Mouse (Mus musculus) liver, adult 2 months (tissue): ENCODE results near the gene Phip. TPM values are rescaled to one million over a fixed set of nuclear protein-coding genes. Genes with fewer than 3 reads are reported as not detected.
A peak's percentile ranks its signal among the peaks of the same experiment; 100 is the strongest.

ENCODE experiments used
- DNase-seq: peaks from one replicate; pipeline ENCODE4 v3.0.0-alpha.2; 2011; ENCODE audit warnings: low read depth, low spot score; ENCODE audit errors: extremely low read depth
- H3K27ac ChIP-seq: fragments of 200-500 bp; replicated peaks from 2 replicates; pipeline ENCODE4 v1.5.1; 2012; ENCODE audit warnings: low read depth, mild to moderate bottlenecking, control low read depth, inconsistent platforms, low read length; ENCODE audit not compliant: insufficient read depth
- H3K27me3 ChIP-seq: fragments of 200-500 bp; 2 replicates; pipeline ENCODE4 v1.6.1; 2012; ENCODE audit warnings: mild to moderate bottlenecking, moderate library complexity, low read length, inconsistent platforms; ENCODE audit not compliant: control insufficient read depth, insufficient read depth
- H3K36me3 ChIP-seq: fragments of 200-500 bp; 2 replicates; pipeline ENCODE4 v1.6.1; 2012; ENCODE audit warnings: low read length, inconsistent platforms; ENCODE audit not compliant: control insufficient read depth, insufficient read depth
- H3K4me1 ChIP-seq: fragments of 200-500 bp; 2 replicates; pipeline ENCODE4 v1.6.1; 2011; ENCODE audit warnings: low read length; ENCODE audit not compliant: control insufficient read depth, insufficient read depth
- H3K4me3 ChIP-seq: fragments of 200-500 bp; 2 replicates; pipeline ENCODE4 v1.5.1; 2011; ENCODE audit warnings: low read depth, mild to moderate bottlenecking, control low read depth, low read length, moderate library complexity; ENCODE audit not compliant: insufficient read depth
- H3K79me2 ChIP-seq: fragments of 200-500 bp; 2 replicates; pipeline ENCODE4 v1.6.1; 2012; ENCODE audit warnings: inconsistent platforms, mild to moderate bottlenecking, low read length, moderate library complexity; ENCODE audit not compliant: control insufficient read depth, insufficient read depth
- H3K9ac ChIP-seq: fragments of 200-500 bp; 2 replicates; pipeline ENCODE4 v1.6.1; 2012; ENCODE audit warnings: low read depth, mild to moderate bottlenecking, control low read depth, inconsistent platforms, low read length
- CTCF ChIP-seq: fragments of 200-500 bp; IDR thresholded peaks from 2 replicates; pipeline ENCODE4 v1.5.1; 2011; ENCODE audit warnings: low read depth, low read length, control low read depth
- POLR2A ChIP-seq: fragments of 200-500 bp; IDR thresholded peaks from 2 replicates; pipeline ENCODE4 v1.6.1; 2011; ENCODE audit warnings: low read length, control low read depth; ENCODE audit not compliant: insufficient read depth; ENCODE audit errors: extremely low read depth
- WGBS: fragments of 180-500 bp; shearing (Covaris S2); methylation state at CpG from one replicate; pipeline ENCODE4 v1.1.7; 2018; 5-methylcytosine and 5-hydroxymethylcytosine counted together
- polyA plus RNA-seq: library from polyadenylated mRNA; depleted of rRNA; stranded (reverse); fragments of >200 nt; gene quantifications from 2 replicates; pipeline ENCODE4 v1.2.3, GENCODE M21; 2012; rRNA removed
- total RNA-seq: library from RNA; depleted of rRNA; stranded (reverse); fragments of >200 nt; gene quantifications from 2 replicates; pipeline ENCODE4 v1.2.3, GENCODE M21; 2014; rRNA removed

Phip gene
- 23.5 and 25.1 TPM in 2 replicates for total RNA-seq
- 0.95 and 1.1 TPM in 2 replicates for polyA plus RNA-seq

- DNase-seq = peak; percentile 93
- H3K4me1 ChIP-seq = peaks cover 9% of the 10 kb centered on the region
- under 1% methylated on average over 77 of the region's 79 CpGs for WGBS
- no peak for TF ChIP-seq CTCF
- peak; percentile 80 for TF ChIP-seq POLR2A
- H3K9ac ChIP-seq = peak within 1 kb of the TSS; percentile 96
- H3K4me3 ChIP-seq = peak within 1 kb of the TSS; percentile 68
- peak within 1 kb of the TSS; percentile 90 for H3K27ac ChIP-seq
- peaks cover under 1% of the 10 kb centered on the region; the same call in 1 of the 2 replicates for H3K36me3 ChIP-seq
- no peaks in the 10 kb centered on the region for H3K27me3 ChIP-seq
- peaks cover 4% of the 10 kb centered on the region; the same call in 1 of the 2 replicates for H3K79me2 ChIP-seq
These were observed at the start of gene Phip for GRCm38 (mm10) chr9:82975342-82976215. Gene Phip (minus strand): TSS chr9:82975516.

GRCm38 (mm10) chr9:83023724-83024123 lies 48.4 kb upstream of the Phip start:
- no peak for TF ChIP-seq POLR2A
- TF ChIP-seq CTCF = no peak
- no peaks in the 10 kb centered on the region for H3K4me1 ChIP-seq
- WGBS = 66% methylated on average over 6 of the region's 6 CpGs
- no peaks in the 10 kb centered on the region for H3K79me2 ChIP-seq
- DNase-seq = no peak
- no peak overlapping the region for H3K9ac ChIP-seq
- H3K27me3 ChIP-seq = no peaks in the 10 kb centered on the region
- H3K27ac ChIP-seq = no peak overlapping the region
- H3K4me3 ChIP-seq = no peak overlapping the region
- H3K36me3 ChIP-seq = no peaks in the 10 kb centered on the region

- Histone ChIP-seq H3K9ac (no peak overlapping the region), H3K79me2 (no peaks in the 10 kb centered on the region), H3K36me3 (no peaks in the 10 kb centered on the region), H3K4me3 (no peak overlapping the region), H3K27me3 (no peaks in the 10 kb centered on the region), H3K27ac (no peak overlapping the region), H3K4me1 (no peaks in the 10 kb centered on the region)
- 90% methylated on average over 4 of the region's 4 CpGs for WGBS
- no peak for DNase-seq
- TF ChIP-seq CTCF = no peak
- no peak for TF ChIP-seq POLR2A
These were observed 39.2 kb upstream of the Phip start for GRCm38 (mm10) chr9:83014516-83014915.

GRCm38 (mm10) chr9:83008306-83008705 lies 33.0 kb upstream of the Phip start:
- Histone ChIP-seq H3K9ac (no peak overlapping the region), H3K36me3 (no peaks in the 10 kb centered on the region), H3K4me1 (no peaks in the 10 kb centered on the region), H3K27me3 (no peaks in the 10 kb centered on the region), H3K4me3 (no peak overlapping the region), H3K79me2 (no peaks in the 10 kb centered on the region), H3K27ac (no peak overlapping the region)
- WGBS = 85% methylated on average over 1 of the region's 1 CpGs
- DNase-seq = no peak
- TF ChIP-seq CTCF (no peak), POLR2A (no peak)

GRCm38 (mm10) chr9:83001342-83001741 lies 26.0 kb upstream of the Phip start:
- no peak overlapping the region for H3K4me3 ChIP-seq
- no peak overlapping the region for H3K27ac ChIP-seq
- H3K36me3 ChIP-seq = no peaks in the 10 kb centered on the region
- H3K27me3 ChIP-seq = no peaks in the 10 kb centered on the region
- H3K79me2 ChIP-seq = no peaks in the 10 kb centered on the region
- 92% methylated on average over 4 of the region's 4 CpGs for WGBS
- TF ChIP-seq CTCF (no peak), POLR2A (no peak)
- H3K9ac ChIP-seq = no peak overlapping the region
- DNase-seq = no peak
- no peaks in the 10 kb centered on the region for H3K4me1 ChIP-seq
